Mouse (Mus musculus) kidney, adult 11 months (tissue): ENCODE data around the gene Acin1.

ENCODE experiments used
- DNase-seq: peaks from one replicate; pipeline ENCODE4 v3.0.0; 2022

The Acin1 gene

DNA sequence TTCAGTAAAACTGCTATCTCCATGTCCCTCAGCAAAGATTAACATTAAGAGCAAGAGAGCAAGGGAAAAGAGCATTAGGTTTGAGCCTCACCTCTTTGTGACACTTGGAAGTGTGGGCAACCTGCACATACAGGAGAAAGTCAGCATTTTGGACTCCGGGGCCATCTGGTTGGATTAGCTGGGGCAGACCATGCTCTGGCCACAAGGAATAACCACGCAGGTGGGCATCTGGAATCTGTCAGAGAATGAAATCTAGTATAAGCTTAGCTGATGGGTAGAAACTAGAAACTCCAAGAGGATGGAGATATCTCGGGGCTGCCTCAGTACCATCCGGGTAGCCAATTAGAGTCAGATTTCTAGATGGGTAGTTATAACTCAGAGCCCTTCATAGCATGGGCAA, 10.0 kb upstream of the Acin1 start:
- DNase-seq, result no peak

DNA sequence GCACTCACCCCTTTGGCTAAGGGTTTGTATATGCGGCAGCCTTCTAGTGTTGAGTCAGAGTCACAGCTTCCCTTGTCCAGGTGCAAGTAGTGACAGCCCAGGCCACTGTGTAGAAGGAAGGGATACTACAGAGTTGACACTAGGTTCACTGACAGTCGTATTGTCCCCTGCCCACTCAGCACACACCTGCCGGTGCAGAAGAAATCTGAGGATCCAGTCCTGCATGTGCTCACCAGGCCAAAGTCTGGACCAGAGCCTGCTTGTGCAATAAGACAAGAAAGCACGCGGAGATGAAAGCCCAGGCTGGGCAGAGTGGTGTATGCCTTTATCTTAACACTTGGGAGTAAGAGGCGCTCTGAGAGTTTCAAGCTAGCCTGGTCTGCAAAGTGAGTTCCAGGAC, 8.3 kb upstream of the Acin1 start:
- no peak for DNase-seq

DNA sequence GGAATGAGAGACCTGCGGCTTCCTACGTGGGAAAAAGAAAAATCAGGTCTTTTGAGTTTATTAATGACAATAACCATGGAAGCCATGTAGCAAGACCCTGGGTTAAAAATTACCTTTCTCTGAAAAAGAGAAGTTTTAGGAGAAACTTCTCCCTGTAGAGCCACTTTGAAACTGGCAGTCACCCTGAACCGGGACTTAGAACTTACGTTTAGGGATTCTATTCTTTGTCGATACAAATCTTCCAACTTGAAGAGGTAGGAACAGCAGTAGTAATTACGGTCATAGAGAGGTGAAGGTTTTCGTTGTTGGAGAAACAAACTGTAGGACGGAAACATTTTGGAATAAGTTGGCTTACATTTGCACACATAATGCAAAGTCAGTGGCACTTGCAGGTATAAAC, 520 bp upstream of the Acin1 start:
- DNase-seq, result no peak

DNA sequence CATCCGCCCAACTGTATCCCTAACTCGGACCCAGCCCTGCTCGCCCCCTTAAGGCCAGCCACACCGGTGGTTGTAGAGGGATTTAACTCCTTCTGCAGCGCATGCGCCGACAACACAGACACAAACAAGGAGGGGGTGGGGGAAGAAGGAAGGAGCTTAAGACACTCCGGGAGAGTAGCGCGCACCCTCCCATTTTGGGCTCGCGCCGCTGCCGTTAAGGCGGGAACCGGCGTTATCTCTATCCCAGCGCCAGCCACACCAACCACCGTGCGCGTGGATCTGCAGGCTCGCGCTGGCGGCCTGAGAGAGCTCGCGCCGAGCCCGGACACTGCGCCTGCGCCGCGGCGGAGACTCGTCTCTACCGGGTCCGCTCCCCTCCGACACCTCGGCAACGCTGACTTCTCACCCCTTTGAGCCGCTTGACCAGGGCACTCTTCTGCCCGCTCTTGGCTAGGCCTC, 639 bp downstream of the Acin1 start, which contains the start of gene 1700123O20Rik:
Gene 1700123O20Rik (plus strand): TSS at position 154 of the 459 bp plus-strand sequence.
- DNase-seq, result no peak

DNA sequence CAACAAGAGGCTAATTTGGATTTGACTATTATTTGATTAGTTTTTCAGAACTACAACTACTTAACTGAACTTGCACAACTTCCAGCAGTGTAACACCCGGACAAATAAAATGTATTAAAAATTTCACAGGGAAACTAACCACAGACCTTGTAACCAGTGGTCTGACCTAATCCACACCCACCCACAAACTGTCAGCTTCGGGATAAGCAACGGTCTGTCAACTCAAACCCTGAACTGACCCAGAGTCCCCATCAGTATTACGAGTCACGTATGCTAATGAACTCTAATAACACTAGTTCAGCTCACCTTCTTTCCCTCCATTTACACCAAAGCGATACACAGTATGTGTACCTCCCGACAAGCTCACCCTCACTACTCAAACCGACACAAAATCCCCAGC, 1.3 kb downstream of the Acin1 start:
- DNase-seq, result no peak

DNA sequence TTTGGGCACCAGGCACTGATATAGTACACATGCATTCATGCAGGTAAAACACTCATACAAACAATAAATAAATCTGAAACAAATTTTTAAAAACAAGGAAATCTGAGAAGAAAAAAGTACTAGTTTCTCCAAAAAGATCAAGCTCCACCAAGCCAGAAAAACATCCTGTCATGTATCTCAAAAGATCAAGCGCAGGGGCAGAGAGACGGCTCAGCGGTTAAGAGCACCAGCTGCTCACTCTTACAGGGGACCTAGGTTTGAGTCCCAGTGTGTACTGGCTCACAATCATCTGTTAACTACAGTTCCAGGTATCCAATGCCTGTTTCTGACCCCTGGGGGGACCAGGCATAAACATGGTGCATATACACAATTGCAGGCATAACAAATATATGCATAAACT, 4.3 kb downstream of the Acin1 start:
- DNase-seq, result no peak

DNA sequence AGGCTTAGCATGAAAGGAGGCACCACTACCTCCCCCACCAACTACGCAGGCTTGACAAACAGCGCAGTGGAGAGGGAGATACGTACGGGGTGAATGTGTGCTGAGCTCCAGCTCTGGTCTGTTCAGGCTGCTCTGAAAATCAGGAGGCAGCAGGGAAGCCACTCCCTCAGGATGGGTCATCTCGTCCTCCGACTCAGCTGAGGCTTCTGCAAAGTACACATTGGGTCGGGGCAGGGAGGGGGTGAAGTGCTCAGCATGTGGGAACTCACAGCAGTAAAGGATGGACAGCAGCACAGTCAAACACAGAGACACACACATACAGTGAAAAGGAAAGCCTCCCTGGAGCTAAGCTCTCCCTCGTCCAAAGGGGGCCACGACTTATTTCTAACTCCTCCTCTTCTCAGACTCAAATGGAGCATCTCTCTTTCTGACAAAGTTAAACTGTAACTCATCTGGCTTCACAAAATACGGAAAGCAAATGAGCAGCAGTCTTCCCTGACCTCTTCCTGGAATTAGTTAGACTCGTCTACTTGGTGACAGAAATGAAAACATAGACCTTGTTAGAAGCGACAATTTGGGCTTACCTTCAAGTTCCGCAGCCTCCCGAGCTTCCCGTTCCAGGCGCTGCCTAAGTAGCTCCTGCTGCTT, 8.0 kb downstream of the Acin1 start:
- DNase-seq, result peak; percentile 7

DNA sequence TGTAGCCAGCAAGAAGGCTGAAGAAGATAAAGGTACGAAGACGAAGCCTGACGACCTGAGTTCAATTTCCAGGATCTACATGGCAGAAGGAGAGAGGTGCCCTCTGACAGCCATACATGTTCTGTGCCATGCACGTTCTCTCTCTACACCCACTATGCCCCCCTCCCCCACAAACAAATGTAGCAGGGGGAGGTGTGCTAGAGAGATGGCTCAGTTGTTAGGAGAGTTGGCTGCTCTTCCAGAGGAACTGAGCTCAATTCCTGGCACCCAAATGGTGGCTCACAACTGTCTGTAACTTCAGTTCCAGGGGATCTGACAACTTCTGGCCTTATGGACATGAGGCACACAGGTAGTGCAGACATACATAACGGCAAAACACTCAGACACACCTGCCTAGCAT, 10.4 kb downstream of the Acin1 start:
- DNase-seq, result no peak

DNA sequence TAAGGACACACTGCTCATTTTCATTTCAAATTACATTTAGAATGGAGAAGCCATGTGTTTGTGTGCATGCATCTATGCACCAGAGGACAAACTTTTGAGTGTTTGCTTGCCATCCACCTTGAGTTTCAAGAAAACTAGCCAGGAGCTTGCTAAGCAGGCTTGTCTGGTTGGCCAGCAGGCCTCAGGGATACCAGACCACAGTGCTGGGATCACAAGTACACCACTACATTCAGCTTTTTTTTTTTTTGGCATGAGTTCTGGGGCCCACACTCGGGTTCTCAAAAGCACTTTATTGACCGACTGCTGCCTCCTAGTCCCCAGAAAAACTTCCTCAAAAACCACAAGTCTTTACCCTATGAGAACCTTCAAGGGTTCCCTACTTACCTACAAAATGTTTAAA, 12.4 kb downstream of the Acin1 start:
- DNase-seq, result peak; percentile 22

DNA sequence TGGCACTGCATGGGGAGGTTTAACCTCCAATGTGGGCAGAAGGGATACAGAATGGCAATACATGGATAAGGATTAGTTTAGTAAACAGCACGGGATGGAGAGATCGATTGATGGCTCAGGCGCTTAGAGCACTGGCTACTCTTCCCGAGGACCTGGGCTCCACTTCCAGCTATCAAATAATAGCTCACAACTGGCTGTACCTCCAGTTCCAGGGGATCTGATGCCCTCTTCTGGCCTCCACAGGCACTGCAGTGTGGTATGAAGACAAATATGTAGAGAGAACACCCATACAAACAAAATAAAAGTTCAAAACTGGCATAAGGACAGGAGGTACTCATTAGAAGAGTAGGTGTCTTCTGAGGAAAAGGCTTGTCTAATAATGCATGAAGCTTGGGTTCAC, 17.4 kb downstream of the Acin1 start:
- DNase-seq, result peak; percentile 42

DNA sequence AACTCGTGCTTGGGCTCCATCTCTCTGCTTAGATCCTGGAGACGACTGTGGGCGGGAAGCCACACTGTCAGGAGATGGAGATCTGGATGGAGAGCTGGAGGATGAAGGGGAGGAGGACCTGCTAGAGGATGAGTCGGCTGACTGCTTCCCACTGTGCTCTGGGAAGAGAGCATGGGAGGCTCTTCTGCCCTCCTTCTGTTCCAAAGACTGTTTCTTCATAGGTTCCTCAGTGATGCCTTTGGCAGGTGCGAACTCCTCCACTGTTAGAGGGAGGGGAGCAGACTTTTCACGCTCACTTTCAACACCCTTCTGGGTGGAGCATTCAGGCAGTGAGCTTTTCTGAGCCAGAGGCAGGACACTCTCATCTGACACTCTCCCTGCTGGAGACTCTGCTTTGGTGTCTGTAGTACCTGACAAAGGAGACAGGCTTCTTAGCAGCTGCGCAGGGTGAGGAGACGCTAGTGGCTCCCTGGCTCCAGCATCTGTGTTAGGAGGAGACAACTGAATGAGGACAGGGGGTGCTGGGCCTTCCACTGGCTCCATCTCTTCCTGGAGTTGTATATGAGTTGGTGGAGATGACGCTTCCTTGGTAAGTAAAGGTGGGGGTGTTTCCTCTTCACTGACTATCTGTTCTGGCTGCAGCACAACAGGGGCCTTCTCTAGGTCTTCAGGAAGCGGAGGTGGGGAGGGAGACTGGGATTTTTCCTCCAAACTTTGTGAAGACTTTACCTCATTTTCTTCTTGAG, 22.1 kb downstream of the Acin1 start:
- no peak for DNase-seq

DNA sequence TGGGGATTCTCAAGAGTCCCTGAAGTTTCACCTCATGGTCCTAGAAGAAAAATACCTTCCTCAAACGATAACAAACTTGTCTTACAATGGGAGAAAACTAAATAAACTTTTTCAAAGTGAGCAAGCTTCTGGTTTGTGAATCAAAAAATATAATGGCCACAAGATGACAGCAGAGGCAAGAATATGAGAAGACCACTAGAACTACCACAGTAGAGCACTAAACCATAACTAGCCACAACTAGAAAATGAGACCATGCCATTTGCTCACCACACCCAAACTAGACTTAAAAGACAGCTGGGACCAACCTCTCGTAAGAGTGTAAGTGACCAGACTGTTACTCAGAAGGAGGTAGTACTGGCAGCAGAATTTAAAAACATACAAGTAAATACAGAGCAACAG, 26.7 kb downstream of the Acin1 start:
- DNase-seq, result no peak

DNA sequence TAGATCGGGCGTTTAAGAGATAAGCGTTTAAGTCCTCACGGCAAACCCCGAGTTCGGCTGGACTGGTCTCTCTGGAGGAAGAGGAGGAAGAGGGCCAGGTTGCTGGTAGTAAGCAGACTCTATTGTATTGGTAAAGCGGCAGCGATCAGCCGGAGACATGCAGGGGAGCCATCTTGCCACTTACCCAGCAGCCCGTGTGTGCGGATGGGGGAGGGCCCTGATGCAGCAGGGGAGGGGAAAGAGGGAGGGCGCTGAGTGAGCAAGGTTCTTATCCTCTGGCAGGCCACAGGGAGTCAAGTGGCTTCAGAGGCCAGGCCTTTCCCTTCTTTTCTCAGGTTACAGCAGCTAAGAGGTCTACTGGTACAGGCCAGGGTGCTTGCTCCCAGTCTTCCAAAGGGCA, 33.2 kb downstream of the Acin1 start:
- DNase-seq, result peak; percentile 93

DNA sequence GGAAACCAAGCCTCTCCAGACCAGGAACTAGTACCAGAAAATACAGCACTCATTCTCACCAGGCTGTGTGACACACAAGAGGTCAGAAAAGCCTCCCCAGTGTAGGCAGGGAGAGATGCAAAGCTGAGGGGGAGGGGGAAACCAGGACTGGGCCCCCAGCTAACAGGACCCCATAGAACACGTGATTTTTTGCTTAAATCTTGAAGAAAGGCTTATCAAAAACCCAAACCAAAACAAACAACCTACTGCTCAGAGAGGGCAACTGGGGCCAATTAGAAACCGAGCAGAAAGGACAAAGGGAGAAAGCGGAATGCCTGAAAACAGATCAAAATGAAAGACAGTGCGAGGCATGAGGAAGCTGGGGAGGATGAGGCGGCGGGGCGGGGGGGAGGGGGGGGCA, 33.9 kb downstream of the Acin1 start:
- no peak for DNase-seq

DNA sequence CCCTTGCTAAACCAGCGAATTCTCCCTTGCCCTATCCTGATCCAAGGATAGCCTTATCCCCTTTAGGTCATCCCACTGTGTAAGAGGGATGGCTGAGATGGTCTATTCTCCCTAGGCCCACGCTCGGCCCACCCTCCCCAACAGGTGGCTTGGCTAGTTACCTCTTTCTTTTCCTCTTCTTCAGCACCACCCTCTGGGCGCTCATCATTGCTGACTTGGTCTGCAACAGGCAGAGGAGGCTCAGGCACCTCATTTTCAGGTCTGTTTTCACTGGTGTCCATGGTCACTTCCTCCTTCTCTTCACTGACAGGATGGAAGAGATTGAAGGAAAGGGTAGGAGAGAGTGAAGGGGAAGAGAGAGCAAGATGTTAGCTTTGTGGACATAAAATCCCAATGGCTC, 35.2 kb downstream of the Acin1 start:
- DNase-seq, result no peak

DNA sequence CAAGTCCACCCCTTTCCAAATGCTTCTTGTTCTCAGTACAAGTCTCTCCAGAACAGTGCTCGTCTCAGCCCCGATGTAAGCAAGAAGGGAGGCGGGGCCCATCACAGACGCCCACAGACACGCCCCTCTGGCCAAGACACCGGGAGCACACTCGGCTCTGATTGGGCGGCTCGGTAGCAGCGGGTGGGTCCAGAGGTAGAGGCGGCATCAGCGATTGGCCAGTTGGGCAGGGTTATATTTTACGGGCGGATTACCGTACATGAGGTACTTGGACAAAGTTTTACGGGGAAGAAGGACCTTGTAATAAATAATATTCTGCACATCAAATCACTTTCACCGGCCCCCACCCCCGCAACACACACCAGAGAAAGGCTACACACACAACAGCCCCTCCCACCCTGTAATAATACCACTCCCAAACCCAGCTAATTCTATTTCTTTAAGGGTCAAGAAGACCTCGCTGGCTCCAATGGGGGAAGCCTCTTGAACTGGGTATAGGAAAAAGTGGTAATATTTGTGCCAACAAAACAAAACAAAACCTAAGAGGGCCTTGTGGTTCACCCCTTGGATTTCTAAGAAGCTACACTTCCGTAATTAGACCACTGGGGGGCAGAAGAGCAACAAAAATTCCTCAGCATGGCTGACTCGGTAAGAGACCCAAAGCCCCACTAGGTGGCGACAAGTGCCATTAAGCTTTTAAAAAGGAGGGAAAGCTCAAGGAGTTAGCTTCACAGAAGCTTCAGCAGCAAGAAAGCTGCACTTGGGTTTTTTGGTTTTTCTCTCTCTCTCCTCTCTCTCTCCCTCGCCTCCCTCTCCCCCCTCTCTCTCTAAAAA, 35.9 kb downstream of the Acin1 start:
- peak; percentile 74 for DNase-seq

DNA sequence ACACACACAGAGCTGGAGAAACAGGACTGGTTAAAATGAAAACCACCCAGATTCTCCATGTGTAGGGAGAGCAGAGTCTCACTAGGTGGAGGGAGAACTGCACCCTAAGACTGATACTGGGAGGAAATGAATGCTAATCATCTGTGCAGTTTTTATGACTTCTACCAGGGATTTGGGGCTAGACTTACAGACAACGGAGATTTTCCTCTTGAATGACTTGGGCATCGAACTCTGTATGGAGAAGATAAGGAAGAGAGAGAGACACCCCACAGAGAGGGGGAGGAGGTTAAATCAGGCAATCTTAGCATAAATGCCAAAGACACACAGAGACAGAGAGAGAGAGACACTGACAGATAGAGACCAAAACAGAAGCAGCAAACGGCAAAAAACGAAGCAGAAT, 38.8 kb downstream of the Acin1 start:
- DNase-seq, result no peak

DNA sequence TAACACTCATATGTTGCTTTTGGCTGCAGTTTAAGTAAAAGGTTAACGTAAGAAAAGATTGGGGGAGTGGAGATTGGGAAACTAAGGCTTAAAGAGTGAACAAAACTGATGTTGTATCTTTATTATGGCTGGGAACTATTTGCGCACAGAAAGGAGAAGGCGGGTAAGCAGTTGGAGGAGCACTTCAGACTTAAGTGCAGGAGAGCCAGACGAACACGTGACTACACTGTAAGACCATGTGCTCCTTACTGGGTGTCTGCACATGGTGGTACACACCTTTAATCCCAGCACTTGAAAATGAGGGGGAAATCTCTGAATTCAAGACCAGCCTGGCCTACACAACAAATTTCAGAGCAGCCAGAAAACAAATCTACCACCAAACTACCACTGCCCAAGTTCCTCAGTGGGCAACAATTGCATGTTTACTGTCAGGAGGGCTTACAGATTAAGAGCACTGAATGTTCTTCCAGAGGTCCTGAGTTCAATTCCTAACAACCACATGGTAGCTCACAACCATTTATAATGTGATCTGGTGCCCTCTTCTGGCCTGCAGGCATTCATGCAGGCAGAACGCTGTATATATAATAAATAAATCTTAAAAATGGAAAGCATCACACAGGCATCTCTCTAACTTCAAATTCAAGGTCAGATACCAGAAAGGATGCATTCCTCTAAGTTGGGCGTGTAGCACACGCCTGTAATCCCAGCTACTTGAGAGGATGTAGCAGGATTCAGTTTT, 39.7 kb downstream of the Acin1 start:
- no peak for DNase-seq

DNA sequence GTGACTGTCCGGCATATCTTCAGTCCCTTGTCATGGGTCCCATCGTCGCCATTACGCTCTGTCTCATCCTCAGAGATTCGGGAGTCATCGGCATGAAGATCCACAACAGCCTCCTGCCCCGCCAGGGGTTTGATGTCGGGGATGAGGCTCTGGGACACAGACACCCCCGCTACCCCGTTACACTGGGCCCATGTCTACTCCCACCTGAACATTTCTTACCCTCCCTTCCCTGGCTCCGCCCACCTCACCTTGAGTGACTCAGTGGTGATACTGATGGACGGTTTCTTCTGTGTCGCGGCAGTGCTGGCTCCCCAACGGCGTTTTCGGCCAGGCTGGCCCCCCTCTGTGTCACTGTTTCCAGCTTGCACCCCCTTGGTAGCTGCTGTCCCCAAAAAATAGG, 40.3 kb downstream of the Acin1 start:
- no peak for DNase-seq

DNA sequence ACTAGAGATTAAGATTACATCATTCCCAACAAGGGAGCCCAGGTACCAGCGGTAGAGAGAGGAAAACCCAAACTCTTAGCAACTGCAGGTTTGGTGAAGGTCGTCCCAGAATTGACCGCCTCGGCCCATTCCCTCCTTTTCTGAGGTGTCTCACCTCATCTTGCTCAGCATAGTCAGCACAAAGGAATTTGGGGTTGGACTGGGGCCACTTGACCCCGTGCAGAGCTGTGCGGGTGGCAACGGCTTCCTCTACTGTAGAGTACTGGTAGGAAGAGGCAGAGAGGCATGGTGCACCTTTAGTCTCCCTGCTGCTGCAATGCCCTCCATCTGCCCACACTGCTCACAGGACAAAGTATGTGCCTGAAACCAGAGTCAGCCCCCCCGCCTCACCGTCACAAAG, 42.4 kb downstream of the Acin1 start:
- no peak for DNase-seq

DNA sequence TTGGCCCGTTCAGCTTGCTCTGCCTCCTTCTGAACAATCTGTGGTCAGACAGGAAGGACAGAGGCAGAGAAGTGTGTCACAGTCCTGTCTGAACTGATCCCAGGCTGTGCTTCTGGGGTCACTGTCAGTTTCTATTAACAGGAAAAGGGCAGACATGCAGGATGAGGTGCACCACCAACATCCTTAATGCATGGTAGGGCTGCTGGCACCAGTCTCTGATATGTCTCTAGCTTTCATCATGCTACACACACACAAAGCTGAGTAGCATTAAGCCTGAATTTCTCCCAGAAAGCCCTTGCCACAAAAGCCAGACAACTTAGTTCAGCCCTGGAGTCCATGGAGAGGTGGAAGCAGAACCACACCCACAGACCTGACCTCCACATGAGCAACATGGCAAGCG, 43.7 kb downstream of the Acin1 start:
- DNase-seq, result no peak

DNA sequence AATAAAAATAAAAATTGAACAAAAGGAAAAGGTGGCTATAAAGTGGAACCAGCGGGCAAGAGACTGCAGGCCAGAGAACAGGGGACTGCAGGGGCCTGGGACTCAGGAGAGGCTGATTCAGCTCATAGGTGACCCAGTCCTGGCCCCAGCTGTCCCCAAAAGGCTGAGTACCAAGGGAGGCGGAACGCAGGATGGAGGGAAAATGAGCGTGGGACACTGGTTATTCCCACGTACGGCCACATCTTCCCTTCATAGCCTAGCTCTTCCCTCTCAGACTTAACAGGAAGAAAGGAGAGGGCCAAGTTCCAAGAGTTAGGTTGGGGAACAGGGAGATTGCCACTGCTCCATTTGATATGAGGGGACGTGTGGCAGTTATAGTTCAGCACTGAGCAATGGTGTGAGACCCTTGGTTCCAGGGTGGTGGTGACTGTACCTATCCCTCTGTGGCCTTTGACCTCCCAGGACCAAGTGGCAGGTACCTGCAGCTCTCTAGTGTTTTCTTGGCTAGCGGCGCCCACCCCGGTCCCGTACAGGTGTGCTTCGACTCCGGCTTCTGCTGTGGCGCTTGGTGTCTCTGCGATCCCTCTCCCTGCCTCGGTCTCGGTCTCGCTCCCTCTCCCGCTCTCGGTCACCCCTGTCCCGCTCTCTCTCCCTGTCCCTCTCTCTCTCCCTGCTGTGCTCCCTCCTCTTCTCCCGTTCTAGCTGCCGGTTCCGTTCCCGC, 44.3 kb downstream of the Acin1 start:
- no peak for DNase-seq
